Mouse (Mus musculus): ENCODE measurements at regions not wholly inside any gene's neighbourhood (a gene's known extent, or its start where the extent isn't known, plus 50 kb on each side); places are given as distances from the start of the nearest gene placed in this dataset.

DNA sequence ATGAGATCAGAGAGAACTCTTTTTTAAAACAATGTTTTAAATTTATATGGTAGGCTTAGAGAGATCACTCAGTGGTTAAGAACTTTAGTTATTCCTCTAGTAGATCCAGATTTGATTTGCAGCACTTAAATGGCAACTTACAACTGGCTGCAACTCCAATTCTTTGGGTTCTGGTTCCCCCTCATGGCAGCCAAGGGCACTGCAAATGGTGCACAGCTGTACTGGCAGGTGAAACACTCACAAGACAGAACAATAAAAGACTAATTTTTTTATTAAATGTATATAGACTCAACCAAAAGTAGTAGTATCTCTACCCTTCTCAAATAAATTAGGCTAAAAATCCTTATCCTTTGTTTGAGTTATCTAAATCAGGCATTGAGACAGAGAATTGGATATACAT, 446.9 kb downstream of the Hao1 start:
- TF ChIP-seq CTCF (IDR thresholded peaks at IDR 0.05; ENCODE audit: borderline replicate concordance, insufficient read depth, low read length), result no peak
- no peak for TF ChIP-seq POLR2A (IDR thresholded peaks at IDR 0.05; ENCODE audit: low read depth, low read length)

Data from embryonic fibroblast, embryonic 13.5 days (primary cell).